Comparison of ENCODE assay signal across 16 mouse cellular contexts in the genomic region with DNA sequence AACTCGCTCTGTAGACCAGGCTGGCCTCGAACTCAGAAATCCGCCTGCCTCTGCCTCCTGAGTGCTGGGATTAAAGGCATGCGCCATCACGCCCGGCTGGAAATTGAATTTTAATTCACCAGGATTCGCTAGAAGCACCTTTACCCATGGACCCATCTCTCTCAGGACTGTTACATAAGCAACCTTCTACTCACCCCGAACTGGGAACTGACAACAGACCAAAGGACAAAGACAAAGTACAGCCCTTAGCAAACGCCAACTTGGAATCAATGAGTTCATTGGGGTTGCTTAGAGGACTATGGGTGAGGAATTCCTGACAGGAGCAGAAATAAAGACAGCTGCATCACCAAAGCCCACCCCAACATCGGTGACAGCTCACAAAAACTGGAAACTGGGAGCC. TPM values are rescaled to one million over a fixed set of nuclear protein-coding genes. Genes with fewer than 3 reads are reported as not detected.
"Had no signal": no experiment of that assay in that cellular context is flagged by ENCODE, and none has a peak within 500 bp of the region (broad histone marks: within the 10 kb centered on the region; RNA-seq: fewer than 3 reads in every experiment).

No protein-coding gene starts in this region.

- H3K27me3 ChIP-seq: limb, embryonic 13.5 days had no signal

- H3K4me3 ChIP-seq: intestine, embryonic 15.5 days; limb, embryonic 13.5 days; lung, embryonic 15.5 days; megakaryocyte, embryonic 14.5 days; midbrain, embryonic 15.5 days; neural tube, embryonic 12.5 days had no signal

- H3K27ac ChIP-seq: intestine, embryonic 15.5 days; limb, embryonic 13.5 days; liver, embryonic 14.5 days; lung, embryonic 15.5 days; macrophage; midbrain, embryonic 15.5 days; neural tube, embryonic 12.5 days had no signal

- H3K4me2 ChIP-seq: intestine, embryonic 15.5 days; limb, embryonic 13.5 days; lung, embryonic 15.5 days; midbrain, embryonic 11.5 days; midbrain, embryonic 15.5 days; neural tube, embryonic 12.5 days had no signal

- DNase-seq: left cerebral cortex, postnatal 4 days; lung, postnatal 14 days; right cerebral cortex, postnatal 4 days had no signal

- H3K9me3 ChIP-seq: intestine, embryonic 15.5 days; limb, embryonic 13.5 days; lung, embryonic 15.5 days; megakaryocyte, embryonic 14.5 days; midbrain, embryonic 15.5 days; neural tube, embryonic 12.5 days had no signal

- H3K9ac ChIP-seq: intestine, embryonic 15.5 days; limb, embryonic 13.5 days; liver, embryonic 14.5 days; lung, embryonic 15.5 days; midbrain, embryonic 15.5 days; neural tube, embryonic 12.5 days had no signal

- H3K36me3 ChIP-seq: intestine, embryonic 15.5 days; limb, embryonic 13.5 days; lung, embryonic 15.5 days; midbrain, embryonic 15.5 days; neural tube, embryonic 12.5 days had no signal

- ATAC-seq: intestine, embryonic 15.5 days; midbrain, embryonic 15.5 days had no signal

RNA-seq across cellular contexts. Expression of gene Fam169b, which starts 1.0 kb away (rescaled TPM):
- polyA plus RNA-seq: midbrain, embryonic 15.5 days had no signal

RNA-seq across cellular contexts. Expression of gene Pgpep1l, which starts 8.6 kb away (rescaled TPM):
- total RNA-seq: left cerebral cortex, postnatal 4 days; monocyte, adult 5-6 weeks; neutrophil, adult 5-6 weeks had no signal
- polyA plus RNA-seq: intestine, embryonic 15.5 days; large intestine, adult 2 months; limb, embryonic 13.5 days; liver, embryonic 14.5 days; lung, embryonic 15.5 days; midbrain, embryonic 11.5 days; midbrain, embryonic 15.5 days; neural tube, embryonic 12.5 days; stomach, embryonic 16.5 days had no signal
